1 mouse cellular context compared by ENCODE assay signal in the genomic region with DNA sequence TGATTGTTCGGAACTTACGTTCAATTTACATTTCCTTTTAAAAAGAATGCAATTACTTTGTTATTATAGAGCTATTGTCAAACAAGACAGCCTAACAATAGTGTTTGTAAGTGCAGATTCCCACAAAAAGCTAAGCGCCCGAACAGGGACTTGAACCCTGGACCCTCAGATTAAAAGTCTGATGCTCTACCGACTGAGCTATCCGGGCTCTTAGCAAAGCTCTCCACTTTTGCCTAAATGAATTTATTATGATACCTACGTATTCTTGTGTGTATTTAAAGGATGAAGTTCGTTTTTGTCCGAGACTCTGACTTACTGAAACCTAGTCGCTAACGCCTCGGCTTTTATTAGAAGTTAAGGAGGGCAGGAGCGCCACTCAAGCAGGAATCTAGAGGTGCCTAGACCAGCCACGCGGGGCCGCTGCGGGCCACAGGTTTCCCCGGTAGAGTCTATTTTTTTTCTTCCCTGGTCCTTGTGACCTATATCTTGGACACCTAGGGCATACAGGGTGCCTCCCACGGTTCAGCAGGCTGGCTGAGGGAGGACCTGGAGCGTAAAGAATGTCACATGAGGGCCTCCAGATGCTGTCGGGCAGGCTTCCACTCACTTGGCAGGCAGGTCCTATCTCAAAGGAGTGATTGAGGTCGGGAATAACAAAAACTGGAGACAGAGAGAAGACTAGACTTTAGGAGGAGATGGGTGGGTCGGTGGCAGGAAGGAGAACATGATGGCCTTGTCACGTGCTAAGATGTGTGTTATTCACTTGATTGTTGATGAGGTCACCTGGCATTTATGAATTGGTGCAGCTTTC.
TF ChIP-seq lines count a peak whose summit lies in the region.

No protein-coding gene starts in this region.

TF ChIP-seq in MEL, 35 proteins besides CTCF, POLR2A, EP300 and RAD21 (continued from another document):
- no peak for TF ChIP-seq MEF2A (IDR thresholded peaks at IDR 0.05; ENCODE audit: extremely low read depth, insufficient replicate concordance, low read depth, low read length, poor library complexity, severe bottlenecking)
- TF ChIP-seq TBP (IDR thresholded peaks at IDR 0.05; ENCODE audit: low read depth, low read length): peak; percentile 100
- TF ChIP-seq SIN3A (IDR thresholded peaks at IDR 0.05; ENCODE audit: low read length): peak; percentile 80
- 0 out of 2 replicates have a peak, but pooled peaks have one; percentile 33 for TF ChIP-seq HCFC1 (IDR thresholded peaks at IDR 0.05; ENCODE audit: low read depth, low read length)
- TF ChIP-seq POLR2AphosphoS5 (IDR thresholded peaks at IDR 0.05; ENCODE audit: borderline replicate concordance, low read depth, low read length): no peak
- peak; percentile 86; the same call in 1 of the 2 replicates for TF ChIP-seq BHLHE40 (IDR thresholded peaks at IDR 0.05; ENCODE audit: borderline replicate concordance, low read depth, low read length)
- peak; percentile 78 for TF ChIP-seq ELF1 (IDR thresholded peaks at IDR 0.05; ENCODE audit: low read depth, low read length)
- TF ChIP-seq GABPA (IDR thresholded peaks at IDR 0.05; ENCODE audit: low read depth, low read length): no peak
